Mouse (Mus musculus) forebrain, embryonic 15.5 days (tissue): ENCODE measurements at regions not wholly inside any gene's neighbourhood (a gene's known extent, or its start where the extent isn't known, plus 50 kb on each side); places are given as distances from the start of the nearest gene placed in this dataset.

Experiments
- ATAC-seq: fragments of 200-750 bp; cut with Nextera tagmentation; replicated peaks from 2 replicates; pipeline ENCODE4 v1.8.0; 2017; ENCODE audit warnings: mild to moderate bottlenecking, moderate TSS enrichment, moderate library complexity
- H3K27ac ChIP-seq: fragments of 300-500 bp; sonication (generic); replicated peaks from 2 replicates; pipeline ENCODE4 v1.5.1; 2015; ENCODE audit warnings: mild to moderate bottlenecking, inconsistent platforms
- H3K27me3 ChIP-seq: fragments of 300-500 bp; sonication (generic); 2 replicates; pipeline ENCODE4 v1.6.1; 2015; ENCODE audit warnings: inconsistent platforms
- H3K36me3 ChIP-seq: fragments of 300-500 bp; sonication (generic); 2 replicates; pipeline ENCODE4 v1.6.1; 2015; ENCODE audit warnings: mild to moderate bottlenecking, inconsistent platforms
- H3K4me1 ChIP-seq: fragments of 300-500 bp; sonication (generic); 2 replicates; pipeline ENCODE4 v1.6.1; 2015; ENCODE audit warnings: inconsistent platforms
- H3K4me2 ChIP-seq: fragments of 300-500 bp; sonication (generic); replicated peaks from 2 replicates; pipeline ENCODE4 v1.6.1; 2015; ENCODE audit warnings: mild to moderate bottlenecking, inconsistent platforms
- H3K4me3 ChIP-seq: fragments of 300-500 bp; sonication (generic); 2 replicates; pipeline ENCODE4 v1.5.1; 2015; ENCODE audit warnings: mild to moderate bottlenecking, inconsistent platforms
- H3K9ac ChIP-seq: fragments of 300-500 bp; sonication (generic); replicated peaks from 2 replicates; pipeline ENCODE4 v1.6.1; 2015; ENCODE audit warnings: mild to moderate bottlenecking, inconsistent platforms
- H3K9me3 ChIP-seq: fragments of 300-500 bp; sonication (generic); 2 replicates; pipeline ENCODE4 v1.6.1; 2016; ENCODE audit warnings: inconsistent platforms
- WGBS: fragments of 180-500 bp; shearing (Covaris S2); methylation state at CpG from one replicate; pipeline ENCODE4 v1.1.7; 2015; ENCODE audit warnings: mixed read lengths; 5-methylcytosine and 5-hydroxymethylcytosine counted together

DNA sequence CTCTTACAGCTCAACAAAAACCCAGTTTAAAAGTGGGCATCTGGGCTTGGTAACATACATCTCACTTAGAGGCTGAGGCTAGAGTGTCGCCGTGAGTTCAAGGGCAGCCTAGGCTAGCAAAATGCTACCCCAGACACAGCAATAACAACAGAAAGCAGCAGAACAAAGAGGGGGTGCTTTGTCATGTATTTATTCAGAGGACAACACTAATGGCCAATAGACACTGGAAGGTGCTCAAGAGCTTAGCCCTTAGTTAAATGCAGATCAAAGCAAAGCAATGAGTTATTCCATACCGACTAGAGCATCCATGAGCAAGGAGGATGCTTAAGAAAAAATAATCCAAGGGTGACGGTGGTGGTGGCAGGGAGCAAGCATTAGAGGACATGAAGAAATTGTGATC is 158.7 kb downstream of the Evx1 start:
- WGBS: 79% methylated on average over 4 of the region's 4 CpGs
- H3K9ac ChIP-seq: no peak overlapping the region
- no peaks in the 10 kb centered on the region for H3K9me3 ChIP-seq
- peaks cover 7% of the 10 kb centered on the region; the same call in 1 of the 2 replicates for H3K4me1 ChIP-seq
- ATAC-seq: no peak
- no peak overlapping the region for H3K4me2 ChIP-seq
- no peaks in the 10 kb centered on the region for H3K36me3 ChIP-seq
- no peak overlapping the region for H3K4me3 ChIP-seq
- no peak overlapping the region for H3K27ac ChIP-seq
- H3K27me3 ChIP-seq: no peaks in the 10 kb centered on the region

DNA sequence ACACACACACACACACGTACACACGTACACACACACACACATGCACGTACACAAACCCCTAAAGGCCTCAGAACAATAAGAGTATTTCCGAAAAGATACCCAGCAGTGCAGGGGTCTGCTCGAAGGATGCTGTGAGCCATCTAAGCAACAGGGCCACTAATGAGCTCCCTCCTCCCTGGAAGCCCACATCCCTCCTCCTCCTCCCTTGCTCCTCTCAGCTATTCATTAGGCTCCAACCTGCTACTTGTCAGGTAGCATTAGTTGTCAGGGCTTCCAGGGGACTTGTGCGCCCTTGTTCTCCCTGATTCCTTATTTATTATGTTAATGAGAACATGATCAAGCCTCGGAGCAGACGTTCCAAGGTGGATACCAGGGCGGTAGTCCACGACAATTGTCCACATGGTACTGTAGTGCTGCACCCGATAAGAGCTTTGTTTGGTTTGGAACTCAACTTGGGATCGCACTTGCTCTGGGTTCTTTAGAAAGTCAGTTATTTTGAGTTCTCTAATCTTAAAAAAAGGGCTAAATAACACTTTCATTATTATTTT is 159.8 kb downstream of the Evx1 start:
- WGBS: 36% methylated on average over 12 of the region's 12 CpGs
- Histone ChIP-seq H3K9me3 (no peaks in the 10 kb centered on the region), H3K9ac (no peak overlapping the region), H3K27me3 (no peaks in the 10 kb centered on the region), H3K4me2 (no peak overlapping the region), H3K4me1 (peaks cover 7% of the 10 kb centered on the region; the same call in 1 of the 2 replicates), H3K4me3 (no peak overlapping the region), H3K27ac (no peak overlapping the region), H3K36me3 (no peaks in the 10 kb centered on the region)
- no peak for ATAC-seq

DNA sequence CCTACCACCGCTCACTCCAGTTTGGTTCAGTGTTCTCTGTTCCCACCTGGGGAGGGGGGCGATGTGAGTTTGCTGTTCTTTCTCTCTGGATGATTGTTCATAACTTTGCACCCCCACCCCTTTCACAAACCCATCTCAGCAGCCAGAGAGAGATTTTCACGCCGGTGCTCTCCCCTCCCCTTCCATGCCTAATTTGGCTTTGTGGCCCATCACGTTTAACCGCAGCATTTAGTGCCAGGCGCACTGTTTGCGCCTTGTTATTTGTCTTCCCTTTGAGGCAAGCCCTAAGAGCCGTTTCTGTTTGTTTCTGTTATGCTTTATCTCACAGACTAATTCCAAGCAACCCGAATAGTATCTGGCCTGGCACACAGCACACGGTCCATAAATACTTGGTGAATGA is 160.6 kb downstream of the Evx1 start:
- Histone ChIP-seq H3K27me3 (no peaks in the 10 kb centered on the region), H3K4me2 (no peak overlapping the region), H3K4me1 (peaks cover 7% of the 10 kb centered on the region; the same call in 1 of the 2 replicates), H3K27ac (no peak overlapping the region), H3K9ac (no peak overlapping the region; the same call in 1 of the 2 replicates), H3K9me3 (no peaks in the 10 kb centered on the region), H3K36me3 (no peaks in the 10 kb centered on the region), H3K4me3 (no peak overlapping the region)
- 21% methylated on average over 11 of the region's 11 CpGs for WGBS
- no peak for ATAC-seq

DNA sequence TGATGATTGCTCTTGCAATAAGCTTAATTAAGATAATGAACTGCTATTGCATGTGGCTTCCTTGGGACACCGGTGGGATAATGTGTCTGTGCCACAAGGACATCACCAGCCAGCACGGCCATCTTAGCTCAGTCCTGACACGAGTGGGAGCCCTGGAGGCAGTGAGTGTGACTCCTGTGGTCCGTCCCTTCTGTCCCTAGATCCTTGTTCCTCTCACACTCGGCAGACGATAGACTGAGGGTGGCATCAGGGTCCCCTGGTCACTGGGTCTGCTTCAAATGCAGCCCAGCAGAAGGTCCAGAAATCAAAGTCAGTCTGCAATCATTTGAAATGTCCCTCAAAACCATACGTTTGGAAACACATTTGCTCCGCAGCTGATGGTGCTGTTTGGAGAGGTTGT is 162.4 kb downstream of the Evx1 start:
- Histone ChIP-seq H3K9me3 (no peaks in the 10 kb centered on the region), H3K9ac (no peak overlapping the region), H3K4me3 (no peak overlapping the region), H3K27ac (no peak overlapping the region), H3K4me1 (peaks cover 7% of the 10 kb centered on the region; the same call in 1 of the 2 replicates), H3K4me2 (no peak overlapping the region), H3K27me3 (no peaks in the 10 kb centered on the region), H3K36me3 (no peaks in the 10 kb centered on the region)
- WGBS: 90% methylated on average over 8 of the region's 8 CpGs
- ATAC-seq: no peak

DNA sequence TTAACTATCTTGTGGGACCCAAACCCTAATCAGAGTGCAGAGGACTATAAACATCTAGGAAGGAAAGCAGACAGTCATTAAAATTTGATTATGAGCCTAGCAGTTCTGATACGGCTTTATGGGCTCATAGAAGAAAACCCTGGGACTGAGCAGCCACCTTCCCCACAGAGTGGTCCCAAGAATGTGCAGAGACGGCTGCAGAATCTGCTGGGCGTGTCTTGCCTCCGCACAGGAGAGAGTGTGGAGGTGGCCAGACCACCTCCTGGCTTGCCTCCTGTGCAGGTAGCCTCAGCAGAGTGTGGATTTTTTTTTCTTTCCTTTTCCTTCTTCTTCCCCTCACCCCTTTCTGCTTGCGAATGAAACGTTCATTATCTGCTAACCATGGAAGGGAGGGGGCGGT is 163.3 kb downstream of the Hibadh start:
- ATAC-seq: no peak
- H3K9me3 ChIP-seq: no peaks in the 10 kb centered on the region
- no peak overlapping the region for H3K9ac ChIP-seq
- H3K27ac ChIP-seq: no peak overlapping the region
- peaks cover 7% of the 10 kb centered on the region; the same call in 1 of the 2 replicates for H3K4me1 ChIP-seq
- H3K4me3 ChIP-seq: no peak overlapping the region
- WGBS: 67% methylated on average over 7 of the region's 7 CpGs
- no peaks in the 10 kb centered on the region for H3K36me3 ChIP-seq
- H3K4me2 ChIP-seq: no peak overlapping the region
- H3K27me3 ChIP-seq: no peaks in the 10 kb centered on the region

DNA sequence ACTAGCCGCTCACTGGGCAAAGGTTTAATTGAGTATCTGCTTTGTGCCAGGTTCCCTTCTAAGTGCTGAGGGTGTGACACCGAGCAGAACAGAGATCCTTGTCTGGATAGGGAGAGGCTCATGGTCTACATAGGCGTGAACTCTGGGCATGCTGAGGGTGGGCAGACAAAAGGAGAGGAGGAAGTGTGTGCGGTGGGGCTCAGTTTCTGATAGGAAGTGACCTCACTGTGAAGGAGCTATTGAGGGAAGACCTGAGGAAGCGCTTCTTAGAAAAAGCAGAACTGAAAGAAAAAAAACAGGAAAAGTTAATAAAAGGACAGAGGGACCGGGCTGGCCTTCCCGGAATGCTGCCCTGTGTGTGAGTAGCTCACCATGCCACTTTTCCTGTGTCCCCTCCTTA is 162.8 kb downstream of the Hibadh start:
- ATAC-seq: no peak
- H3K4me1 ChIP-seq: peaks cover 7% of the 10 kb centered on the region; the same call in 1 of the 2 replicates
- H3K27me3 ChIP-seq: no peaks in the 10 kb centered on the region
- no peak overlapping the region for H3K4me3 ChIP-seq
- WGBS: 89% methylated on average over 7 of the region's 7 CpGs
- H3K4me2 ChIP-seq: no peak overlapping the region
- no peaks in the 10 kb centered on the region for H3K36me3 ChIP-seq
- H3K9me3 ChIP-seq: no peaks in the 10 kb centered on the region
- no peak overlapping the region for H3K9ac ChIP-seq
- H3K27ac ChIP-seq: no peak overlapping the region

DNA sequence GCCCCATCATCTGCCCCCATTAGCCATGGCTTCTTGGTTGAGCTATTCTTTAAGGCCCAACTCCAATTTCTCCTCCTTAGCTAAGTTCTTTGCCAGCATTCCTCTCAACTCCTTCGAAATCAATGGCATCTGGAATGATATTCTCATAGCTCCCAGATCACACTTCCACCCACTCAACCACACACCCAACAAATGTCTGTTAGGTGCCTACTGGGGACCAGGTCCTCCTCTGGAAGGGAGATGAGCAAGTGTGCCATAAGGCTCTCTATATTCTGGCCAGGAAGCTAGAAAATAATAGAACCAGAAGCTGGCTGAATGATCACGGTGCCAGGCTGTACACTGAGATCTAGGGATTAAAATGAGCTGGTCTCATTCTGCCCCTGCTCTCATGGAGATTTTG is 161.6 kb downstream of the Hibadh start:
- WGBS: 93% methylated on average over 2 of the region's 2 CpGs
- Histone ChIP-seq H3K36me3 (no peaks in the 10 kb centered on the region), H3K4me1 (peaks cover 7% of the 10 kb centered on the region; the same call in 1 of the 2 replicates), H3K27me3 (no peaks in the 10 kb centered on the region), H3K9ac (no peak overlapping the region), H3K27ac (no peak overlapping the region), H3K4me2 (no peak overlapping the region), H3K9me3 (no peaks in the 10 kb centered on the region), H3K4me3 (no peak overlapping the region)
- no peak for ATAC-seq

DNA sequence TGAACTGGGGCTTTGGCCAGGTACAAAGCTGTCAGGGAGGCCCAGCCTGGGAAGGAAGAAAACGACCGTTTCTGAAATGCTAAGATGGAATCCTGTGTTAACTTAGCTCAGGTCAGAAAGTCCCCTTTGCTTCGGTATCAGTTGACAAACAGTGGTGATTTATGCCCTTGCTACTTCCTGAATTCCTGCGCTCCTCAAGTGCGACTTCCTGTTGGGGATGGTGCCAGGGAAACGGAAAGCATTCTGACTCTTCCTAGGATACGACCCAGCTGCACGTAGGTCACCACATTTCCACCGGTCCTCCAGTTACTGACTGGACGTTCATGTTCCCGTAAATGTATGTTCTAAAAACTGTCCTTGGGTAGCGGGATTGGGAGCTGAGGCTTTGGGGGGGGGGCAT is 161.0 kb downstream of the Hibadh start:
- peaks cover 2% of the 10 kb centered on the region; the same call in 1 of the 2 replicates for H3K4me1 ChIP-seq
- H3K36me3 ChIP-seq: no peaks in the 10 kb centered on the region
- H3K9me3 ChIP-seq: no peaks in the 10 kb centered on the region
- H3K4me3 ChIP-seq: no peak overlapping the region
- no peak overlapping the region for H3K9ac ChIP-seq
- WGBS: 81% methylated on average over 12 of the region's 12 CpGs
- no peaks in the 10 kb centered on the region for H3K27me3 ChIP-seq
- H3K27ac ChIP-seq: no peak overlapping the region
- H3K4me2 ChIP-seq: no peak overlapping the region
- ATAC-seq: no peak

DNA sequence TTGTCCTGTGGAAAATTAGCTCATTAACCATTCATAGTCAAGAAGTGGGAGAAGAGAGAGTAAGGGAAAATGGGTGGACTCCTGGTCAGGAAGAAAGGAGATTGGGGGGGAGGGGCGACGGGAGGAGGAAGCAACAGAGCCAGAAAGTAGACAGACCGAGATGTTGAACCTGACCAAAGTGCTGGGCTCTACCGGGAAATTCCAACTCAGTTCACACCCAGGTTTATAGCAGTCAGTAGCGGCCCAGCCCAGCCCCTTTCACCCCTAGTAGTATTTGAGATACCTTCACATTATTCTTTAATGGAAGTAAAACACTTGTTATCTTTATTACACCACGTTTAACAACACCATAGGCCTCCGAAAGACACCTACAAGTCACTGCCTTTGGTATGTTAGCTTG is 158.2 kb downstream of the Hibadh start:
- 89% methylated on average over 7 of the region's 7 CpGs for WGBS
- H3K4me2 ChIP-seq: no peak overlapping the region

DNA sequence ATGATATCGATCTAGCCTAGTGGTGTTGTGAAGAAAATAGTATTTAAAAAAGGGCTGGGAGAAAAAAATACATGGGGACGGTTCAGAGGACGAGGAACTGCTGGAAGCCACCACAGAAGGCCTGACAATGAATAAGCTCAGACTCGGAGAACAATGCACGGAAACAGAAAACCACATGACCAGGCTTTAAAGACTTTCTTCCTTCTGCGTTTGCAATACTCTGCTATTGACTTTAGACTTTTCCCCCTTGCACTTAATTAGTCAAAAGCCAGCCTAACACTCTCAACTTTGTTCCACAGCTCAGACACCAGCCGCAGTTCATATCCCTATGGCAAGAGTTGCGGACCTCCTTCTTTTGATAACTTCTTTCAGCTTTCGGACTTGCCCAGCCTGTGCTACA is 154.0 kb downstream of the Hibadh start:
- Histone ChIP-seq H3K4me2 (no peak overlapping the region), H3K27me3 (no peaks in the 10 kb centered on the region), H3K9ac (no peak overlapping the region), H3K4me1 (no peaks in the 10 kb centered on the region), H3K27ac (no peak overlapping the region), H3K9me3 (no peaks in the 10 kb centered on the region), H3K4me3 (no peak overlapping the region), H3K36me3 (no peaks in the 10 kb centered on the region)
- WGBS: 66% methylated on average over 9 of the region's 9 CpGs
- ATAC-seq: no peak

More for the DNA sequence above, 158.2 kb downstream of the Hibadh start:
- ATAC-seq: no peak
- Histone ChIP-seq H3K27me3 (no peaks in the 10 kb centered on the region), H3K9me3 (no peaks in the 10 kb centered on the region), H3K4me3 (no peak overlapping the region), H3K27ac (no peak overlapping the region), H3K36me3 (no peaks in the 10 kb centered on the region), H3K4me1 (no peaks in the 10 kb centered on the region), H3K9ac (no peak overlapping the region)

DNA sequence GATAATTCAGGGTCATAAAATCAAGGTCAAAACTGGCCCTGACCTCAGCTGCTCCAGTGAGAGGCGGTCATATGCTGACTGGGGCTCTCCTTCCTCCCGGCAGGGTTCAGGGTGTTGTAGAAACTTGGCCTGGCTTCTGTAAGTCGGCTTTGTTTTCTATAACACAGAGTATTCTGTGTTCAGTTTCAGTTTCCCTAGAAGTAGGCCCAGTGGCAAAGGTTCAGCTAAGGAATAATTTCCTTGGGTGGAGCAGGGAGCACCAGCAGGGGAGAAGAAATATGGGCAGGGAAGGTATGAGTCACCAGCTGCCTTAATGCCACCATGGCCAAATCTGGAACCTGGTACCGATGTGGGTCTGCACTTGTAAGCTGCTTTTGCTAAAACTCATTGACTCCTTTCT is 153.5 kb downstream of the Hibadh start:
- no peaks in the 10 kb centered on the region for H3K9me3 ChIP-seq
- H3K27ac ChIP-seq: no peak overlapping the region
- no peak overlapping the region for H3K4me2 ChIP-seq
- no peak overlapping the region for H3K4me3 ChIP-seq
- no peaks in the 10 kb centered on the region for H3K4me1 ChIP-seq
- no peak overlapping the region for H3K9ac ChIP-seq
- ATAC-seq: no peak
- H3K27me3 ChIP-seq: no peaks in the 10 kb centered on the region
- H3K36me3 ChIP-seq: no peaks in the 10 kb centered on the region
- 77% methylated on average over 4 of the region's 4 CpGs for WGBS

DNA sequence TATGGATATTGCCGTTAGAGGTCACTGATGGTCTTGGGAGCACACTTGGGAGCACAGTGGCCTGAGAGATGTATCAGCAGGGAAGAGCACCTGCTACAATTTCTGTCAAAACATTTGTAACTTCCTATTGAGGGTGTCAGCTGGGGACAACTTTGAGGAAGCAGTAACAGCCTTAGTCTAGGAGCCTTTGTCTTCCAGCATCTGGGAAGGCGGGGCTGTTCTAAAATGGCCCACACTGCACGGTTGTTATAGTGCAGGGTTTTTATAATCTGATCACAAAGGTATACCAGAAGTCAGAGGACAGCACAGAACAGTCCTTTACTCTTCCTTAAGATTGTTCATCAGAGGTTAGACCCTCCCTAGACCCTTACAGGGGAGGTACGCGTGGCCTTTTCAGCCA is 152.3 kb downstream of the Hibadh start:
- Histone ChIP-seq H3K4me3 (no peak overlapping the region), H3K27ac (no peak overlapping the region), H3K36me3 (no peaks in the 10 kb centered on the region), H3K9me3 (no peaks in the 10 kb centered on the region), H3K9ac (no peak overlapping the region), H3K27me3 (no peaks in the 10 kb centered on the region), H3K4me1 (no peaks in the 10 kb centered on the region), H3K4me2 (no peak overlapping the region)
- WGBS: 88% methylated on average over 5 of the region's 5 CpGs
- no peak for ATAC-seq

DNA sequence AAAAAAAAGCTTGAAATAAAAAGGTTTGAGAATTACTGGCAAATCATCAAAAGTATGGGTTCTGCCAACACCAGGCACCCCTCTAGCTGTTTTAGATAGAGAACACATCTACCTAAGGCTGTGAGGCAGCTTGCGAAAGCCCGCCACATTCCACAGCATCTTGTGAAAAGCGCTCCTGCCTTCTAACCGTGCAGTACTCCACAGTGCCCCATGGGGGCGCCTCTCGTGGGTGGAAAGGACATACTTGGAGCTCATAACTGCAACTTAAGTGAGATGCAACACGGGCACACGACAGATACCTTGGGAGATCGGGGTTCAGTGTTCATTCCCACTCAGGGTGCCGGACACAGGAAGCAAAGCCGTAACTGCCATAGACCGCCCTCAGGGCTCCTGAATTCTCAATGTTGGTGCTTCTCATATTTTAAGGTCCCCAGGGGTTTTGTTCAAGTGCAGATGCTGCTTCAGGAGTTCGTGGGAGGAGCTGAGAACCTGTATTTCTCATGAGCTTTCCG is 149.9 kb downstream of the Hibadh start:
- H3K36me3 ChIP-seq: no peaks in the 10 kb centered on the region
- no peaks in the 10 kb centered on the region for H3K4me1 ChIP-seq
- H3K4me2 ChIP-seq: no peak overlapping the region
- no peak for ATAC-seq
- H3K9me3 ChIP-seq: no peaks in the 10 kb centered on the region
- H3K9ac ChIP-seq: no peak overlapping the region
- no peak overlapping the region for H3K27ac ChIP-seq
- WGBS: 81% methylated on average over 14 of the region's 14 CpGs
- no peak overlapping the region for H3K4me3 ChIP-seq
- no peaks in the 10 kb centered on the region for H3K27me3 ChIP-seq
